ENCODE assay signal across 8 mouse cellular contexts in the genomic region with DNA sequence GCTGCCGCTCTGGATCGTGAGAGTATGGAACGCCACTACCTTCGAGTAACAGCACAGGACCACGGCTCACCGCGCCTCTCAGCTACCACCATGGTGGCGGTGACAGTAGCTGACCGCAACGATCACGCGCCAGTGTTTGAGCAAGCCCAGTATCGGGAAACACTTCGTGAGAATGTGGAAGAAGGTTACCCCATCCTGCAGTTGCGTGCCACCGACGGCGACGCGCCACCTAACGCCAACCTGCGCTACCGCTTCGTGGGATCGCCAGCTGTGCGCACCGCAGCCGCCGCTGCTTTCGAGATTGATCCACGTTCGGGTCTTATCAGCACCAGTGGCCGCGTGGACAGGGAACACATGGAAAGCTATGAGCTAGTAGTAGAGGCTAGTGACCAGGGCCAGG. TPM values are rescaled to one million over a fixed set of nuclear protein-coding genes. Genes with fewer than 3 reads are reported as not detected.
DNase-seq lines count a peak whose midpoint lies in the region; ATAC-seq and TF ChIP-seq lines count a peak whose summit lies in the region.

No protein-coding gene starts in this region.

- no peak for DNase-seq in layer of hippocampus, adult 2 months (ENCODE audit: low spot score in 2 of 2)
- DNase-seq in layer of hippocampus, postnatal 25 days (ENCODE audit: extremely low spot score in 1 of 2, low spot score in 1 of 2) = no peak
- DNase-seq in spleen, postnatal 14 days (ENCODE audit: low spot score in 2 of 2) = no peak
- DNase-seq in left cerebral cortex, postnatal 25 days (ENCODE audit: low spot score in 2 of 2) = no peak
- DNase-seq in cerebellum, postnatal 10 days = no peak

- H3K4me2 ChIP-seq in embryonic facial prominence, embryonic 15.5 days (replicated peaks) = peak overlapping the region; percentile 86
- peak overlapping the region; percentile 76 for H3K4me2 ChIP-seq in limb, embryonic 13.5 days (replicated peaks)
- peak overlapping the region; percentile 86 for H3K4me2 ChIP-seq in neural tube, embryonic 14.5 days (ENCODE audit: low read depth, low read length)

- H3K4me1 ChIP-seq in embryonic facial prominence, embryonic 15.5 days = peaks cover 25% of the 10 kb centered on the region
- H3K4me1 ChIP-seq in limb, embryonic 13.5 days = peaks cover 20% of the 10 kb centered on the region
- peaks cover 40% of the 10 kb centered on the region for H3K4me1 ChIP-seq in neural tube, embryonic 14.5 days (ENCODE audit: control insufficient read depth, insufficient read depth, low read length)

- no peak overlapping the region for H3K27ac ChIP-seq in layer of hippocampus, adult 2 months
- H3K27ac ChIP-seq in embryonic facial prominence, embryonic 15.5 days (replicated peaks) = no peak overlapping the region
- no peak overlapping the region for H3K27ac ChIP-seq in limb, embryonic 13.5 days
- no peak overlapping the region for H3K27ac ChIP-seq in neural tube, embryonic 14.5 days (ENCODE audit: low read depth, low read length)

- no peaks in the 10 kb centered on the region for H3K9me3 ChIP-seq in embryonic facial prominence, embryonic 15.5 days (replicated peaks)
- H3K9me3 ChIP-seq in limb, embryonic 13.5 days = no peaks in the 10 kb centered on the region
- H3K9me3 ChIP-seq in neural tube, embryonic 14.5 days (ENCODE audit: control insufficient read depth, low read length) = no peaks in the 10 kb centered on the region

- intact Hi-C loops in left cerebral cortex, postnatal 25 days (cut with DNase I) = loop anchor here (2.0 kb wide), 1 partner anchor 25 kb away; a partner anchor contains a TSS

- H3K9ac ChIP-seq in embryonic facial prominence, embryonic 15.5 days = no peak overlapping the region
- H3K9ac ChIP-seq in limb, embryonic 13.5 days = no peak overlapping the region
- H3K9ac ChIP-seq in neural tube, embryonic 14.5 days (replicated peaks; ENCODE audit: low read depth, low read length) = peak overlapping the region; percentile 84; the same call in 1 of the 2 replicates

- no peak for ATAC-seq in embryonic facial prominence, embryonic 15.5 days (ENCODE audit: insufficient number of reproducible peaks, low FRiP score, low TSS enrichment, low read depth)
- no peak for ATAC-seq in limb, embryonic 13.5 days (ENCODE audit: low FRiP score, low read depth)
- ATAC-seq in neural tube, embryonic 14.5 days (ENCODE audit: low read depth) = no peak

- peak overlapping the region; percentile 68 for H3K4me3 ChIP-seq in layer of hippocampus, adult 2 months
- H3K4me3 ChIP-seq in embryonic facial prominence, embryonic 15.5 days (replicated peaks) = peak overlapping the region; percentile 42
- H3K4me3 ChIP-seq in limb, embryonic 13.5 days = peak overlapping the region; percentile 45
- peak overlapping the region; percentile 75 for H3K4me3 ChIP-seq in neural tube, embryonic 14.5 days (ENCODE audit: low read depth, low read length)

- peak; percentile 27 for TF ChIP-seq CTCF in layer of hippocampus, adult 2 months (conservative IDR thresholded peaks at IDR 0.05)

- WGBS in embryonic facial prominence, embryonic 15.5 days = 18% methylated on average over 34 of the region's 34 CpGs
- 18% methylated on average over 34 of the region's 34 CpGs for WGBS in limb, embryonic 13.5 days
- WGBS in neural tube, embryonic 14.5 days = 14% methylated on average over 34 of the region's 34 CpGs

- no peaks in the 10 kb centered on the region for H3K36me3 ChIP-seq in embryonic facial prominence, embryonic 15.5 days
- no peaks in the 10 kb centered on the region for H3K36me3 ChIP-seq in limb, embryonic 13.5 days
- peaks cover 19% of the 10 kb centered on the region; the same call in 1 of the 2 replicates for H3K36me3 ChIP-seq in neural tube, embryonic 14.5 days (ENCODE audit: control insufficient read depth, insufficient read depth, low read length)

- peaks cover 91% of the 10 kb centered on the region for H3K27me3 ChIP-seq in embryonic facial prominence, embryonic 15.5 days
- peaks cover 99% of the 10 kb centered on the region for H3K27me3 ChIP-seq in limb, embryonic 13.5 days
- H3K27me3 ChIP-seq in neural tube, embryonic 14.5 days (ENCODE audit: control insufficient read depth, insufficient read depth, low read length) = peaks cover 4% of the 10 kb centered on the region

RNA-seq across cellular contexts. Expression of a gene that starts 1.3 kb away (rescaled TPM):
- 10 to 100 TPM; 66.4 to 79.6 TPM for total RNA-seq in layer of hippocampus, adult 2 months (2021)
- 10 to 100 TPM; 42.5 to 66.0 TPM for total RNA-seq in layer of hippocampus, postnatal 25 days (2021)
- 0.53 and 0.58 TPM in 2 replicates for polyA plus RNA-seq in embryonic facial prominence, embryonic 15.5 days (2015; fragmentation: Nextera tagmentation; extraction: Ambion mirVana)
- polyA plus RNA-seq in limb, embryonic 13.5 days (2015; fragmentation: Nextera tagmentation; extraction: Ambion mirVana) = 0.09 and 0.13 TPM in 2 replicates
- polyA plus RNA-seq in neural tube, embryonic 14.5 days (2014; fragmentation: Nextera tagmentation; extraction: Ambion mirVana) = 18.5 and 21.6 TPM in 2 replicates
- 10 to 100 TPM; 46.8 to 61.9 TPM for total RNA-seq in left cerebral cortex, postnatal 25 days (2021)

RNA-seq across cellular contexts. Expression of a gene that starts 19.3 kb away (rescaled TPM):
- total RNA-seq in layer of hippocampus, adult 2 months (2021) = 10 to 100 TPM; 68.8 to 71.3 TPM
- total RNA-seq in layer of hippocampus, postnatal 25 days (2021) = 10 to 100 TPM; 64.9 to 68.1 TPM
- 16.5 and 20.4 TPM in 2 replicates for polyA plus RNA-seq in embryonic facial prominence, embryonic 15.5 days (2015; fragmentation: Nextera tagmentation; extraction: Ambion mirVana)
- polyA plus RNA-seq in limb, embryonic 13.5 days (2015; fragmentation: Nextera tagmentation; extraction: Ambion mirVana) = 17.2 and 22.5 TPM in 2 replicates
- polyA plus RNA-seq in neural tube, embryonic 14.5 days (2014; fragmentation: Nextera tagmentation; extraction: Ambion mirVana) = 25.4 and 30.0 TPM in 2 replicates
- total RNA-seq in left cerebral cortex, postnatal 25 days (2021) = 10 to 100 TPM; 54.4 to 60.5 TPM

RNA-seq across cellular contexts. Expression of a gene that starts 25.6 kb away (rescaled TPM):
- 10 to 100 TPM; 16.6 to 22.3 TPM for total RNA-seq in layer of hippocampus, adult 2 months (2021)
- total RNA-seq in layer of hippocampus, postnatal 25 days (2021) = 10 to 100 TPM; 21.4 to 21.5 TPM
- 15.2 and 15.3 TPM in 2 replicates for polyA plus RNA-seq in embryonic facial prominence, embryonic 15.5 days (2015; fragmentation: Nextera tagmentation; extraction: Ambion mirVana)
- polyA plus RNA-seq in limb, embryonic 13.5 days (2015; fragmentation: Nextera tagmentation; extraction: Ambion mirVana) = 19.0 and 19.6 TPM in 2 replicates
- polyA plus RNA-seq in neural tube, embryonic 14.5 days (2014; fragmentation: Nextera tagmentation; extraction: Ambion mirVana) = 21.9 and 22.2 TPM in 2 replicates
- 10 to 100 TPM; 18.4 to 19.1 TPM for total RNA-seq in left cerebral cortex, postnatal 25 days (2021)

RNA-seq across cellular contexts. Expression of a gene that starts 43.9 kb away (rescaled TPM):
- 100 to 1,000 TPM; 249 to 251 TPM for total RNA-seq in layer of hippocampus, adult 2 months (2021)
- total RNA-seq in layer of hippocampus, postnatal 25 days (2021) = 100 to 1,000 TPM; 203 to 244 TPM
- polyA plus RNA-seq in embryonic facial prominence, embryonic 15.5 days (2015; fragmentation: Nextera tagmentation; extraction: Ambion mirVana) = 89.7 and 101 TPM in 2 replicates
- 149 and 152 TPM in 2 replicates for polyA plus RNA-seq in limb, embryonic 13.5 days (2015; fragmentation: Nextera tagmentation; extraction: Ambion mirVana)
- 268 and 320 TPM in 2 replicates for polyA plus RNA-seq in neural tube, embryonic 14.5 days (2014; fragmentation: Nextera tagmentation; extraction: Ambion mirVana)
- 100 to 1,000 TPM; 152 to 153 TPM for total RNA-seq in left cerebral cortex, postnatal 25 days (2021)
